Mouse (Mus musculus): ENCODE results near the gene Hmcn1. TPM values are rescaled to one million over a fixed set of nuclear protein-coding genes. Genes with fewer than 3 reads are reported as not detected.

Gene Hmcn1
- total RNA-seq, 2 experiments from 2014 or later, result 5.0 to 5.8 TPM

DNA sequence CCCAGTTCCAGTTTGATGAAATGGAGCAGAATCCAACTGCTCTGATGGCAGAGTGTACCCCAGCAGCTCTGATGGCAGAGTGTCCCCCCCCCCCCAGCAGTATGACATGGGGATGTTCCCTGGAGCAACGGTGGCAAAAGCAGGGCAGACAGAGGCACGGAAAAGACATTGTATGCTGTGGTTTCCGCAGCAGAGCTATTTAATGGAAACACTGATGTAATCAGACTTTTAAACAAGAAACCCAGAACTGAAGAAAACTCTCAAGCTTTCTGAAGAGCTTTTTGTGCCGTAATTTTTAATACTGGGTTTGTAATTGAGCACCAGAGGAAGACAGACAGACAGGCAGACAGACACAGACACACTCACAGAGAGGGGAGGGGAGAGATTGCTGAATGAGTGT is 426.9 kb downstream of the Hmcn1 start:
- intact Hi-C loops (cut with DNase I), result no loop called here
- Histone ChIP-seq H3K27ac (no peak overlapping the region), H3K4me3 (no peak overlapping the region)
- DNase-seq, result no peak
- no peak for TF ChIP-seq CTCF (IDR thresholded peaks at IDR 0.05)

GRCm38 (mm10) chr1:150556621-150557020 is 436.6 kb downstream of the Hmcn1 start:
- H3K27ac ChIP-seq, result no peak overlapping the region
- intact Hi-C loops (cut with DNase I), result no loop called here
- no peak for DNase-seq
- no peak overlapping the region for H3K4me3 ChIP-seq
- TF ChIP-seq CTCF (IDR thresholded peaks at IDR 0.05), result no peak

GRCm38 (mm10) chr1:150551390-150551789 is 441.8 kb downstream of the Hmcn1 start:
- TF ChIP-seq CTCF (IDR thresholded peaks at IDR 0.05), result no peak
- peak overlapping the region; percentile 24 for H3K27ac ChIP-seq
- no peak overlapping the region for H3K4me3 ChIP-seq
- peak; percentile 38 for DNase-seq
- intact Hi-C loops (cut with DNase I), result no loop called here

DNA sequence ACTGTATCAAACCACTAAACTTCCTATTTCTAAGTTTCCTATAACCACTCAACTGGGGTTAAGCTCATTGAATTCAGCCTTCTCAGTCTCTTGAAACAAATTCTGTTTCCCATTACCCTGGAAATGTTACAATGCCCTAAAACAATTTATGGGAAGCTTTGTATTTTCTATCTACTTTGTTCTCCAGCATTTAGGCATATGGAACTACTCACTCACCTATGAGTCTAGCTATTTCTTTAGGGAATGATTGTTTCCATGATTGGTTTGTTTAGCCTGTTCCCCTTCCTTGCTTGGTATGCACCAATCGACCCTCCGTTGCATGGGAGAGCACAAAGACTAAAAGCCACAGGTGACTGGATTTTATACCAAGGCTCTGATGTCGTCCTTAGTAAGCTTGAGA is 446.8 kb downstream of the Hmcn1 start:
- no peak overlapping the region for H3K27ac ChIP-seq
- no peak overlapping the region for H3K4me3 ChIP-seq
- no peak for DNase-seq
- no peak for TF ChIP-seq CTCF (IDR thresholded peaks at IDR 0.05)
- intact Hi-C loops (cut with DNase I), result no loop called here

- intact Hi-C loops (cut with DNase I), result loop anchor here (1.0 to 2.0 kb wide), 3 partner anchors 51 to 469 kb away; no protein-coding TSS in a partner anchor
- TF ChIP-seq CTCF (IDR thresholded peaks at IDR 0.05), result peak; percentile 72
- no peak overlapping the region for H3K27ac ChIP-seq
- DNase-seq, result peak; percentile 24
- no peak overlapping the region for H3K4me3 ChIP-seq
These were observed 453.0 kb downstream of the Hmcn1 start for GRCm38 (mm10) chr1:150540267-150540666.

- intact Hi-C loops (cut with DNase I), result no loop called here
- no peak for DNase-seq
- no peak overlapping the region for H3K4me3 ChIP-seq
- H3K27ac ChIP-seq, result no peak overlapping the region
- no peak for TF ChIP-seq CTCF (IDR thresholded peaks at IDR 0.05)
These were observed 455.7 kb downstream of the Hmcn1 start for GRCm38 (mm10) chr1:150537410-150538128.

- Histone ChIP-seq H3K27ac (peak overlapping the region; percentile 31; the same call in 1 of the 2 replicates), H3K4me3 (peak overlapping the region; percentile 29)
- intact Hi-C loops (cut with DNase I), result no loop called here
- DNase-seq, result peak; percentile 20
- no peak for TF ChIP-seq CTCF (IDR thresholded peaks at IDR 0.05)
These were observed 457.3 kb downstream of the Hmcn1 start for GRCm38 (mm10) chr1:150535770-150536534.

DNA sequence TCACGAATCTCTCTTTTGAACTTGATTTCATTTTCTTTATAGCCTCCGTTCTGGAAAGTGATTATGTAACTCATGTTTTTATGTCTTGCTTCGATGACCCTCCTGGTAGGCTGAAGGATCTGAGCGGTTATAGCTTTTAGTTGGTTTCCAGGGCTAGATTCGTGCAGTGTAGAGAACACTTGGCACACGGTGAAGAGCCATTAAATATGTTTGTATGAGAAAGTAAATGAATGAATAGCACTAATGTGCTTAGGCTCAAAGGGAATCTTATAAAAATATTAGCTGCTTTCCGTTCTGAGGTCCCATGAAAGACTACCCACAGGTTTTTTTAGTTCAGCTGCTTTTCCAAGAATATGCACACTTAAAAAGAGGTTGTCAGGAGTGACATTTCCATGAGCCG is 458.6 kb downstream of the Hmcn1 start:
- DNase-seq, result no peak
- intact Hi-C loops (cut with DNase I), result no loop called here
- Histone ChIP-seq H3K27ac (no peak overlapping the region), H3K4me3 (no peak overlapping the region)
- TF ChIP-seq CTCF (IDR thresholded peaks at IDR 0.05), result no peak

GRCm38 (mm10) chr1:150513041-150513440 is 480.2 kb downstream of the Hmcn1 start:
- Histone ChIP-seq H3K27ac (no peak overlapping the region), H3K4me3 (no peak overlapping the region)
- intact Hi-C loops (cut with DNase I), result no loop called here
- no peak for TF ChIP-seq CTCF (IDR thresholded peaks at IDR 0.05)
- DNase-seq, result no peak

Other genes starting within 250 kb of the Hmcn1 start
- gene Gm47985, start 189.1 kb upstream of the Hmcn1 start, total RNA-seq (2021), result not detected
- gene Gm8947, start 198.9 kb upstream of the Hmcn1 start, total RNA-seq (2021), result under 1 TPM in 1 of 2 experiments, not detected in 1; 0.28 TPM
- gene Gm47995, start 205.0 kb upstream of the Hmcn1 start, total RNA-seq (2021), result not detected
- gene 3110040M04Rik, start 210.7 kb upstream of the Hmcn1 start, total RNA-seq (2021), result under 1 TPM; 0.43 to 0.59 TPM
- gene Gm47996, start 216.7 kb upstream of the Hmcn1 start, total RNA-seq (2021), result under 1 TPM in 1 of 2 experiments, not detected in 1; 0.28 TPM

All from gastrocnemius, adult 2 months (tissue).